Mouse (Mus musculus): Measurements from ENCODE around the gene Kcnj8. TPM values are rescaled to one million over a fixed set of nuclear protein-coding genes. Genes with fewer than 3 reads are reported as not detected.
A peak's percentile ranks its signal among the peaks of the same experiment; 100 is the strongest.

Gene Kcnj8
- 2.7 and 3.9 TPM in 2 replicates for polyA plus RNA-seq (2014; fragmentation: Nextera tagmentation; extraction: Ambion mirVana)

- peak within 1 kb of the TSS; percentile 63 for H3K4me2 ChIP-seq
- DNase-seq (ENCODE audit: low spot score), result peak; percentile 68
- H3K27ac ChIP-seq (ENCODE audit: low read depth, low read length), result no peak within 1 kb of the TSS
- H3K9me3 ChIP-seq (ENCODE audit: control insufficient read depth, low read length), result no peaks in the 10 kb centered on the region
- peak; percentile 69 for ATAC-seq (replicated peaks; ENCODE audit: low FRiP score)
- peak within 1 kb of the TSS; percentile 49 for H3K4me3 ChIP-seq (ENCODE audit: low read depth, low read length)
- peaks cover 40% of the 10 kb centered on the region for H3K27me3 ChIP-seq (replicated peaks; ENCODE audit: control insufficient read depth, insufficient read depth, low read length)
- no peak within 1 kb of the TSS for H3K9ac ChIP-seq (ENCODE audit: low read depth, low read length)
- H3K4me1 ChIP-seq (replicated peaks; ENCODE audit: control insufficient read depth, insufficient read depth, low read length), result peaks cover 3% of the 10 kb centered on the region; the same call in 1 of the 2 replicates
- WGBS, result 1% methylated on average over 32 of the region's 34 CpGs
- H3K36me3 ChIP-seq (ENCODE audit: control insufficient read depth, insufficient read depth, low read length), result no peaks in the 10 kb centered on the region
Observed at GRCm38 (mm10) chr6:142571055-142571618, at the start of gene Kcnj8. Kcnj8 (minus strand) TSS chr6:142571614.

GRCm38 (mm10) chr6:142616659-142617058 is 45.2 kb upstream of the Kcnj8 start:
- H3K27ac ChIP-seq (ENCODE audit: low read depth, low read length), result no peak overlapping the region
- H3K4me3 ChIP-seq (ENCODE audit: low read depth, low read length), result no peak overlapping the region
- DNase-seq (ENCODE audit: low spot score), result no peak
- no peaks in the 10 kb centered on the region for H3K4me1 ChIP-seq (replicated peaks; ENCODE audit: control insufficient read depth, insufficient read depth, low read length)
- no peaks in the 10 kb centered on the region for H3K9me3 ChIP-seq (ENCODE audit: control insufficient read depth, low read length)
- ATAC-seq (replicated peaks; ENCODE audit: low FRiP score), result no peak
- H3K9ac ChIP-seq (ENCODE audit: low read depth, low read length), result no peak overlapping the region
- H3K4me2 ChIP-seq, result no peak overlapping the region
- 48% methylated on average over 3 of the region's 3 CpGs for WGBS
- no peaks in the 10 kb centered on the region for H3K36me3 ChIP-seq (ENCODE audit: control insufficient read depth, insufficient read depth, low read length)
- H3K27me3 ChIP-seq (replicated peaks; ENCODE audit: control insufficient read depth, insufficient read depth, low read length), result no peaks in the 10 kb centered on the region

- DNase-seq (ENCODE audit: low spot score) (no peak), ATAC-seq (replicated peaks; ENCODE audit: low FRiP score) (no peak)
- no peak overlapping the region for H3K4me2 ChIP-seq
- no peak overlapping the region for H3K9ac ChIP-seq (ENCODE audit: low read depth, low read length)
- 80% methylated on average over 10 of the region's 10 CpGs for WGBS
- H3K9me3 ChIP-seq (ENCODE audit: control insufficient read depth, low read length), result no peaks in the 10 kb centered on the region
- no peaks in the 10 kb centered on the region for H3K36me3 ChIP-seq (ENCODE audit: control insufficient read depth, insufficient read depth, low read length)
- no peaks in the 10 kb centered on the region for H3K4me1 ChIP-seq (replicated peaks; ENCODE audit: control insufficient read depth, insufficient read depth, low read length)
- no peak overlapping the region for H3K4me3 ChIP-seq (ENCODE audit: low read depth, low read length)
- H3K27ac ChIP-seq (ENCODE audit: low read depth, low read length), result no peak overlapping the region
- H3K27me3 ChIP-seq (replicated peaks; ENCODE audit: control insufficient read depth, insufficient read depth, low read length), result no peaks in the 10 kb centered on the region
Observed at GRCm38 (mm10) chr6:142614324-142614723, 42.9 kb upstream of the Kcnj8 start.

GRCm38 (mm10) chr6:142612366-142612765 is 41.0 kb upstream of the Kcnj8 start:
- H3K27ac ChIP-seq (ENCODE audit: low read depth, low read length), result no peak overlapping the region
- no peak overlapping the region for H3K4me2 ChIP-seq
- no peaks in the 10 kb centered on the region for H3K4me1 ChIP-seq (replicated peaks; ENCODE audit: control insufficient read depth, insufficient read depth, low read length)
- 78% methylated on average over 8 of the region's 8 CpGs for WGBS
- no peaks in the 10 kb centered on the region for H3K27me3 ChIP-seq (replicated peaks; ENCODE audit: control insufficient read depth, insufficient read depth, low read length)
- H3K9ac ChIP-seq (ENCODE audit: low read depth, low read length), result no peak overlapping the region
- no peaks in the 10 kb centered on the region for H3K36me3 ChIP-seq (ENCODE audit: control insufficient read depth, insufficient read depth, low read length)
- ATAC-seq (replicated peaks; ENCODE audit: low FRiP score) (no peak), DNase-seq (ENCODE audit: low spot score) (no peak)
- H3K9me3 ChIP-seq (ENCODE audit: control insufficient read depth, low read length), result no peaks in the 10 kb centered on the region
- H3K4me3 ChIP-seq (ENCODE audit: low read depth, low read length), result no peak overlapping the region

- Histone ChIP-seq H3K4me2 (no peak overlapping the region), H3K27me3 (replicated peaks; ENCODE audit: control insufficient read depth, insufficient read depth, low read length) (no peaks in the 10 kb centered on the region), H3K27ac (ENCODE audit: low read depth, low read length) (no peak overlapping the region), H3K4me3 (ENCODE audit: low read depth, low read length) (no peak overlapping the region), H3K4me1 (replicated peaks; ENCODE audit: control insufficient read depth, insufficient read depth, low read length) (no peaks in the 10 kb centered on the region), H3K9me3 (ENCODE audit: control insufficient read depth, low read length) (no peaks in the 10 kb centered on the region; the same call in 1 of the 2 replicates), H3K9ac (ENCODE audit: low read depth, low read length) (no peak overlapping the region), H3K36me3 (ENCODE audit: control insufficient read depth, insufficient read depth, low read length) (no peaks in the 10 kb centered on the region)
- WGBS, result 66% methylated on average over 9 of the region's 9 CpGs
- no peak for DNase-seq (ENCODE audit: low spot score)
- ATAC-seq (replicated peaks; ENCODE audit: low FRiP score), result no peak
Observed at GRCm38 (mm10) chr6:142609401-142610373, 38.3 kb upstream of the Kcnj8 start.

GRCm38 (mm10) chr6:142607080-142607479 is 35.7 kb upstream of the Kcnj8 start:
- Histone ChIP-seq H3K4me2 (no peak overlapping the region), H3K27ac (ENCODE audit: low read depth, low read length) (no peak overlapping the region)

GRCm38 (mm10) chr6:142602772-142603171 is 31.4 kb upstream of the Kcnj8 start:
- no peak for ATAC-seq (replicated peaks; ENCODE audit: low FRiP score)
- H3K4me3 ChIP-seq (ENCODE audit: low read depth, low read length), result no peak overlapping the region
- H3K27ac ChIP-seq (ENCODE audit: low read depth, low read length), result no peak overlapping the region
- no peak overlapping the region for H3K9ac ChIP-seq (ENCODE audit: low read depth, low read length)
- H3K9me3 ChIP-seq (ENCODE audit: control insufficient read depth, low read length), result no peaks in the 10 kb centered on the region; the same call in 1 of the 2 replicates
- H3K27me3 ChIP-seq (replicated peaks; ENCODE audit: control insufficient read depth, insufficient read depth, low read length), result no peaks in the 10 kb centered on the region
- no peak for DNase-seq (ENCODE audit: low spot score)
- no peaks in the 10 kb centered on the region for H3K36me3 ChIP-seq (ENCODE audit: control insufficient read depth, insufficient read depth, low read length)
- no peak overlapping the region for H3K4me2 ChIP-seq
- 76% methylated on average over 6 of the region's 6 CpGs for WGBS
- H3K4me1 ChIP-seq (replicated peaks; ENCODE audit: control insufficient read depth, insufficient read depth, low read length), result no peaks in the 10 kb centered on the region

More at GRCm38 (mm10) chr6:142607080-142607479, 35.7 kb upstream of the Kcnj8 start:
- Histone ChIP-seq H3K4me1 (replicated peaks; ENCODE audit: control insufficient read depth, insufficient read depth, low read length) (no peaks in the 10 kb centered on the region), H3K9me3 (ENCODE audit: control insufficient read depth, low read length) (no peaks in the 10 kb centered on the region; the same call in 1 of the 2 replicates), H3K27me3 (replicated peaks; ENCODE audit: control insufficient read depth, insufficient read depth, low read length) (no peaks in the 10 kb centered on the region), H3K36me3 (ENCODE audit: control insufficient read depth, insufficient read depth, low read length) (no peaks in the 10 kb centered on the region), H3K9ac (ENCODE audit: low read depth, low read length) (no peak overlapping the region), H3K4me3 (ENCODE audit: low read depth, low read length) (no peak overlapping the region)
- DNase-seq (ENCODE audit: low spot score), result no peak
- WGBS, result 69% methylated on average over 7 of the region's 7 CpGs
- no peak for ATAC-seq (replicated peaks; ENCODE audit: low FRiP score)

- ATAC-seq (replicated peaks; ENCODE audit: low FRiP score), result no peak
- Histone ChIP-seq H3K4me3 (ENCODE audit: low read depth, low read length) (no peak overlapping the region), H3K9me3 (ENCODE audit: control insufficient read depth, low read length) (no peaks in the 10 kb centered on the region), H3K4me1 (replicated peaks; ENCODE audit: control insufficient read depth, insufficient read depth, low read length) (no peaks in the 10 kb centered on the region), H3K4me2 (no peak overlapping the region), H3K27ac (ENCODE audit: low read depth, low read length) (no peak overlapping the region), H3K27me3 (replicated peaks; ENCODE audit: control insufficient read depth, insufficient read depth, low read length) (no peaks in the 10 kb centered on the region), H3K9ac (ENCODE audit: low read depth, low read length) (no peak overlapping the region), H3K36me3 (ENCODE audit: control insufficient read depth, insufficient read depth, low read length) (no peaks in the 10 kb centered on the region)
- DNase-seq (ENCODE audit: low spot score), result no peak
- 76% methylated on average over 4 of the region's 4 CpGs for WGBS
Observed at GRCm38 (mm10) chr6:142578831-142579230, 7.4 kb upstream of the Kcnj8 start.
